Comparison of ENCODE assay signal across 12 mouse cellular contexts in genomic region chr1:91942031-91942430, GRCm38 (mm10).
DNase-seq lines count a peak whose midpoint lies in the region; ATAC-seq and TF ChIP-seq lines count a peak whose summit lies in the region.
"Had no signal": no experiment of that assay in that cellular context is flagged by ENCODE, and none has a peak within 500 bp of the region (broad histone marks: within the 10 kb centered on the region; RNA-seq: fewer than 3 reads in every experiment).

No protein-coding gene starts in this region.

- WGBS in heart, postnatal 0 days: 34% methylated on average over 3 of the region's 3 CpGs
- WGBS in heart, embryonic 12.5 days: 49% methylated on average over 3 of the region's 3 CpGs
- WGBS in liver, postnatal 0 days (ENCODE audit: insufficient replicate concordance): 73% methylated on average over 3 of the region's 3 CpGs
- 70% methylated on average over 3 of the region's 3 CpGs for WGBS in liver, embryonic 12.5 days (ENCODE audit: insufficient replicate concordance)

- DNase-seq in heart, postnatal 0 days (ENCODE audit: low spot score): peak; percentile 19
- no peak for DNase-seq in liver, postnatal 0 days
- DNase-seq in cerebellum, adult 18-20 months: peak; percentile 41 to 55
- peak; percentile 65 to 70 for DNase-seq in cerebellum, postnatal 14 days
- DNase-seq in adrenal gland, postnatal 14 days: no peak
- DNase-seq: kidney, postnatal 14 days; thymus, postnatal 4 days had no signal

- H3K9ac ChIP-seq in heart, postnatal 0 days (replicated peaks; ENCODE audit: low read depth, low read length): no peak overlapping the region
- no peak overlapping the region for H3K9ac ChIP-seq in heart, embryonic 12.5 days
- H3K9ac ChIP-seq in liver, postnatal 0 days (replicated peaks): no peak overlapping the region
- H3K9ac ChIP-seq in liver, embryonic 12.5 days: no peak overlapping the region

- H3K4me3 ChIP-seq in heart, postnatal 0 days (ENCODE audit: low read depth, low read length): no peak overlapping the region
- H3K4me3 ChIP-seq in heart, embryonic 12.5 days: no peak overlapping the region
- no peak overlapping the region for H3K4me3 ChIP-seq in liver, postnatal 0 days (ENCODE audit: low read depth, low read length)
- H3K4me3 ChIP-seq in liver, embryonic 12.5 days: no peak overlapping the region
- H3K4me3 ChIP-seq: embryonic facial prominence, embryonic 10.5 days; heart, embryonic 10.5 days had no signal

- no peak overlapping the region for H3K4me2 ChIP-seq in heart, postnatal 0 days (ENCODE audit: low read depth, low read length)
- no peak overlapping the region for H3K4me2 ChIP-seq in heart, embryonic 12.5 days
- no peak overlapping the region for H3K4me2 ChIP-seq in liver, postnatal 0 days (ENCODE audit: low read depth, low read length)
- H3K4me2 ChIP-seq in liver, embryonic 12.5 days: no peak overlapping the region

- TF ChIP-seq EP300 in heart, postnatal 0 days (IDR thresholded peaks at IDR 0.05; ENCODE audit: low read depth): no peak
- no peak for TF ChIP-seq EP300 in liver, postnatal 0 days (IDR thresholded peaks at IDR 0.05; ENCODE audit: low read depth)

- TF ChIP-seq CTCF in heart, postnatal 0 days (IDR thresholded peaks at IDR 0.05; ENCODE audit: low read depth): peak; percentile 50
- 0 out of 2 replicates have a peak, but pooled peaks have one; percentile 14 for TF ChIP-seq CTCF in liver, postnatal 0 days (IDR thresholded peaks at IDR 0.05; ENCODE audit: low read depth)

- peaks cover 35% of the 10 kb centered on the region for H3K36me3 ChIP-seq in heart, postnatal 0 days (replicated peaks; ENCODE audit: control insufficient read depth, insufficient read depth, low read length)
- peaks cover 57% of the 10 kb centered on the region for H3K36me3 ChIP-seq in heart, embryonic 12.5 days
- peaks cover 13% of the 10 kb centered on the region for H3K36me3 ChIP-seq in liver, postnatal 0 days (replicated peaks; ENCODE audit: insufficient read depth, low read length)
- peaks cover 25% of the 10 kb centered on the region for H3K36me3 ChIP-seq in liver, embryonic 12.5 days

- ATAC-seq in heart, postnatal 0 days (ENCODE audit: insufficient read depth, low read depth): no peak
- no peak for ATAC-seq in heart, embryonic 12.5 days (ENCODE audit: insufficient number of reproducible peaks, low FRiP score)
- no peak for ATAC-seq in liver, postnatal 0 days
- ATAC-seq in liver, embryonic 12.5 days: no peak
- ATAC-seq: midbrain, embryonic 16.5 days had no signal

- no peaks in the 10 kb centered on the region for H3K9me3 ChIP-seq in heart, postnatal 0 days (replicated peaks; ENCODE audit: control insufficient read depth, low read length)
- H3K9me3 ChIP-seq in heart, embryonic 12.5 days (replicated peaks): no peaks in the 10 kb centered on the region
- H3K9me3 ChIP-seq in liver, postnatal 0 days (ENCODE audit: low read length): no peaks in the 10 kb centered on the region
- no peaks in the 10 kb centered on the region for H3K9me3 ChIP-seq in liver, embryonic 12.5 days (replicated peaks)
- H3K9me3 ChIP-seq: embryonic facial prominence, embryonic 10.5 days; heart, embryonic 10.5 days had no signal

- no peaks in the 10 kb centered on the region for H3K27me3 ChIP-seq in heart, postnatal 0 days (ENCODE audit: control insufficient read depth, insufficient read depth, low read length)
- H3K27me3 ChIP-seq in heart, embryonic 12.5 days (replicated peaks): no peaks in the 10 kb centered on the region
- no peaks in the 10 kb centered on the region for H3K27me3 ChIP-seq in liver, postnatal 0 days (ENCODE audit: insufficient read depth, low read length)
- no peaks in the 10 kb centered on the region for H3K27me3 ChIP-seq in liver, embryonic 12.5 days (replicated peaks)

- no peaks in the 10 kb centered on the region for H3K4me1 ChIP-seq in heart, postnatal 0 days (ENCODE audit: control insufficient read depth, insufficient read depth)
- 0 out of 2 replicates have a peak, but pooled peaks cover under 1% of the 10 kb centered on the region for H3K4me1 ChIP-seq in heart, embryonic 12.5 days (replicated peaks)
- H3K4me1 ChIP-seq in liver, postnatal 0 days (ENCODE audit: insufficient read depth): no peaks in the 10 kb centered on the region
- no peaks in the 10 kb centered on the region for H3K4me1 ChIP-seq in liver, embryonic 12.5 days
- H3K4me1 ChIP-seq: embryonic facial prominence, embryonic 10.5 days; heart, embryonic 10.5 days had no signal

- no peak overlapping the region for H3K27ac ChIP-seq in heart, postnatal 0 days (ENCODE audit: low read depth)
- H3K27ac ChIP-seq in heart, embryonic 12.5 days (ENCODE audit: poor library complexity, severe bottlenecking): no peak overlapping the region
- H3K27ac ChIP-seq in liver, postnatal 0 days (ENCODE audit: low read depth): no peak overlapping the region
- no peak overlapping the region for H3K27ac ChIP-seq in liver, embryonic 12.5 days
- H3K27ac ChIP-seq: embryonic facial prominence, embryonic 10.5 days; heart, embryonic 10.5 days had no signal

Comparison
In these comparisons a context has a peak if more than half of its experiments do, and no peak if none do; other contexts are left out.
1. DNase-seq: peak in heart, postnatal 0 days (single experiment), cerebellum, adult 18-20 months (2 of 2) and cerebellum, postnatal 14 days (2 of 2); none in liver, postnatal 0 days (single experiment) and adrenal gland, postnatal 14 days (single experiment).